Mouse (Mus musculus) neural tube, embryonic 15.5 days (tissue): Measurements from ENCODE around the gene Dock7. TPM values are rescaled to one million over a fixed set of nuclear protein-coding genes. Genes with fewer than 3 reads are reported as not detected.
A peak's percentile ranks its signal among the peaks of the same experiment; 100 is the strongest.
"Not testable (repeated sequence)": the region's sequence is repeated elsewhere in the genome, so short reads cannot be mapped to it uniquely, and the experiment has no call there.

Experiments used
- ATAC-seq: fragments of 200-750 bp; cut with Nextera tagmentation; 2 replicates; pipeline ENCODE4 v1.8.0; 2017; ENCODE audit warnings: mild to moderate bottlenecking, moderate TSS enrichment, moderate library complexity; ENCODE audit not compliant: low FRiP score
- H3K27ac ChIP-seq: fragments of 300-500 bp; sonication (generic); replicated peaks from 2 replicates; pipeline ENCODE4 v1.5.1; 2015; ENCODE audit warnings: mild to moderate bottlenecking, inconsistent platforms
- H3K27me3 ChIP-seq: fragments of 300-500 bp; sonication (generic); replicated peaks from 2 replicates; pipeline ENCODE4 v1.6.1; 2015; ENCODE audit warnings: inconsistent platforms
- H3K36me3 ChIP-seq: fragments of 300-500 bp; sonication (generic); 2 replicates; pipeline ENCODE4 v1.6.1; 2015; ENCODE audit warnings: inconsistent platforms
- H3K4me1 ChIP-seq: fragments of 300-500 bp; sonication (generic); 2 replicates; pipeline ENCODE4 v1.6.1; 2015; ENCODE audit warnings: inconsistent platforms
- H3K4me2 ChIP-seq: fragments of 300-500 bp; sonication (generic); 2 replicates; pipeline ENCODE4 v1.6.1; 2015; ENCODE audit warnings: inconsistent platforms, mild to moderate bottlenecking, moderate library complexity
- H3K4me3 ChIP-seq: fragments of 300-500 bp; sonication (generic); replicated peaks from 2 replicates; pipeline ENCODE4 v1.5.1; 2015; ENCODE audit warnings: mild to moderate bottlenecking, inconsistent platforms
- H3K9ac ChIP-seq: fragments of 300-500 bp; sonication (generic); replicated peaks from 2 replicates; pipeline ENCODE4 v1.6.1; 2015; ENCODE audit warnings: mild to moderate bottlenecking, inconsistent platforms
- H3K9me3 ChIP-seq: fragments of 300-500 bp; sonication (generic); replicated peaks from 2 replicates; pipeline ENCODE4 v1.6.1; 2016; ENCODE audit warnings: inconsistent platforms
- WGBS: fragments of 180-500 bp; shearing (Covaris S2); methylation state at CpG from one replicate; pipeline ENCODE4 v1.1.7; 2015; ENCODE audit warnings: mixed read lengths; 5-methylcytosine and 5-hydroxymethylcytosine counted together
- polyA plus RNA-seq: library from polyadenylated mRNA; unstranded; fragments of >200 nt; fragmentation: Nextera tagmentation; extraction: Ambion mirVana; gene quantifications from 2 replicates; pipeline ENCODE4 v1.2.1, GENCODE M21; 2015

Dock7 gene
- polyA plus RNA-seq, 1 experiment from 2014 or later: 52.3 TPM

- no peak overlapping the region for H3K9ac ChIP-seq
- no peaks in the 10 kb centered on the region for H3K4me1 ChIP-seq
- no peak overlapping the region for H3K4me2 ChIP-seq
- H3K36me3 ChIP-seq: peaks cover 38% of the 10 kb centered on the region
- H3K27me3 ChIP-seq: no peaks in the 10 kb centered on the region
- no peaks in the 10 kb centered on the region for H3K9me3 ChIP-seq
- H3K4me3 ChIP-seq: no peak overlapping the region
- whole genome bisulfite sequencing: 89% methylated on average over 8 of the region's 8 CpGs
- no peak overlapping the region for H3K27ac ChIP-seq
- ATAC-seq: no peak
Measured at GRCm38 (mm10) chr4:98984701-98985100, 136.0 kb downstream of the Dock7 start.

- not testable (repeated sequence) for H3K4me1 ChIP-seq, H3K27ac ChIP-seq, H3K9ac ChIP-seq, H3K9me3 ChIP-seq, H3K4me2 ChIP-seq, ATAC-seq, H3K27me3 ChIP-seq, H3K4me3 ChIP-seq
- 90% methylated on average over 3 of the region's 3 CpGs for WGBS
- H3K36me3 ChIP-seq: peaks cover 39% of the 10 kb centered on the region
Measured at GRCm38 (mm10) chr4:98979976-98980375, 140.7 kb downstream of the Dock7 start.

DNA sequence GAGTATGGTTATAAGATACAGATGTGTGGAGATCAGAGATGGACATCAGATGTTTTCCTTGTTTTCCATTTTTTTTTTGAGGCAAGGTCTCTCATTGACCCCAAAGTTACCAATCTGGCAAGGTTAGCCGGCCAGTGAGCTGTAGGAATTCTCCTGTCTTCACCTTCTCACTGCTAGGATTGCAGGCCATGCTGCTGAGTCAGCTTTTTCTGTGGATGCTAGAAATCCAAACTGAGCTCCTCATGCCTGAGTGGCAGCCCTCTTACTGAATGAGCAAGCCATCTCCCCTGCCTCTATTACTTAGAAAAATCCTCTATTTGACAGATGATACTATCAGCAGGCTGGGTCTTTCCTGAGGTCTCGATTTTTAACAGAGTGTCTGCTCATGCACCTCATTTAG, 142.0 kb downstream of the Dock7 start:
- no peaks in the 10 kb centered on the region for H3K27me3 ChIP-seq
- 94% methylated on average over 2 of the region's 2 CpGs for WGBS
- ATAC-seq: no peak
- H3K36me3 ChIP-seq: peaks cover 38% of the 10 kb centered on the region
- H3K9me3 ChIP-seq: no peaks in the 10 kb centered on the region
- no peak overlapping the region for H3K27ac ChIP-seq
- H3K4me1 ChIP-seq: no peaks in the 10 kb centered on the region
- H3K9ac ChIP-seq: no peak overlapping the region
- no peak overlapping the region for H3K4me3 ChIP-seq
- no peak overlapping the region for H3K4me2 ChIP-seq

DNA sequence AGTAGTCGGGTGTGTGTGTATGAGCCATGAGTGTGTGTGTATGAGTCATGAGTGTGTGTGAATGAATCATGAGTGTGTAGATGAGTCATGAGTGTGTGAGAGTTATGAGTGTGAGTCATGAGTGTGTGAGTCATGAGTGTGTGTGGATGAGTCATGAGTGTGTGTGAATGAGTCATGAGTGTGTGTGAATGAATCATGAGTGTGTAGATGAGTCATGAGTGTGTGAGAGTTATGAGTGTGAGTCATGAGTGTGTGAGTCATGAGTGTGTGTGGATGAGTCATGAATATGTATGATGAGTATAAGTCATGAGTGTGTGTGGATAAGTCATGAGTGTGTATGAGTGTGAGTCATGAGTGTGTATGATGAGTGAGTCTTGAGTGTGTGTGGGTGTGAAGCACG, 142.4 kb downstream of the Dock7 start:
- not testable (repeated sequence) for H3K4me3 ChIP-seq, H3K9ac ChIP-seq, H3K4me1 ChIP-seq, H3K27me3 ChIP-seq, H3K27ac ChIP-seq, H3K4me2 ChIP-seq, H3K9me3 ChIP-seq, ATAC-seq
- peaks cover 36% of the 10 kb centered on the region for H3K36me3 ChIP-seq
- WGBS: 97% methylated on average over 2 of the region's 2 CpGs

- H3K36me3 ChIP-seq: peaks cover 53% of the 10 kb centered on the region
- H3K9me3 ChIP-seq: no peaks in the 10 kb centered on the region
- H3K4me3 ChIP-seq: no peak overlapping the region
- 56% methylated on average over 8 of the region's 8 CpGs for WGBS
- H3K4me1 ChIP-seq: no peaks in the 10 kb centered on the region
- H3K27me3 ChIP-seq: no peaks in the 10 kb centered on the region
- H3K4me2 ChIP-seq: no peak overlapping the region
- no peak overlapping the region for H3K27ac ChIP-seq
- ATAC-seq: no peak
- H3K9ac ChIP-seq: no peak overlapping the region
Measured at GRCm38 (mm10) chr4:98975741-98976140, 145.0 kb downstream of the Dock7 start.

DNA sequence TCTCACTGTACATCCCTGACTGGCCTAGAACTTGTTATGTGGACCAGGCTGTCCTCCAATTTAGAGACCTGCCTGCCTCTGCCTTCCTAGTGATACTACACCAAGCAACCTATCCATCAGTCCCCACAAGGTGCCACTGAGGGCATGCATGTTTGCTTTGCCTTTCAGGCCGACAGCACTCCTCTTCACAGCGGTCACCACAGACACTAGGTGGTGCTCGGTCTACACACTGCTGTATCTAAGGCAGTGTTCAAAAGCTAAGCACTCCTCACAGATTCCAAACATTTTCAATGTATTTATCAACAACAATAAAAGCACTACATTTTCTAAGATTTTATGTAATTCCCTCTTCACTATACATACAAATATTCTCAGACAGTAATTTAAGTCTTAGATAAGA, 150.8 kb downstream of the Dock7 start:
- 95% methylated on average over 3 of the region's 3 CpGs for WGBS
- Histone ChIP-seq H3K4me1 (no peaks in the 10 kb centered on the region), H3K27ac (no peak overlapping the region), H3K36me3 (peaks cover 67% of the 10 kb centered on the region), H3K4me2 (no peak overlapping the region), H3K9ac (no peak overlapping the region), H3K9me3 (no peaks in the 10 kb centered on the region), H3K4me3 (no peak overlapping the region), H3K27me3 (no peaks in the 10 kb centered on the region)
- no peak for ATAC-seq

DNA sequence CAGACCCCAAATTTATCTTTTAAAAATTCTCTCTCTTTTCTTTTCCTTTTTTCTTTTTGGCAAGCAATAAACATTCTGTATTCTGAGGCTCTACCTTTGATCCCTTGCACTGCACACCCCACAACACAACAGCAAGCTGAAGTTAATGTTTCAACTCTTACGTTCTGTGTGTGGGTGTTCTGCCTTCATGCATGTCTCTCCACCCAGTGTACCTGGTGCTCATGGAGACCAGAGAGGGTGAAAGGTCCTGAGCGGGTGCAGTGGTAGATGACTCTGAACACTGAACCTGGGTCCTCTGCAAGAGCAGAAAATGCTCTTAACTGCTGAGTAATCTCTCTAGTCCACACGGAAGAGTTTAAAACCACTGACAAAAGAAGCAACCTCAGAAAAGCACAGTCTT, 160.5 kb downstream of the Dock7 start:
- ATAC-seq: no peak

DNA sequence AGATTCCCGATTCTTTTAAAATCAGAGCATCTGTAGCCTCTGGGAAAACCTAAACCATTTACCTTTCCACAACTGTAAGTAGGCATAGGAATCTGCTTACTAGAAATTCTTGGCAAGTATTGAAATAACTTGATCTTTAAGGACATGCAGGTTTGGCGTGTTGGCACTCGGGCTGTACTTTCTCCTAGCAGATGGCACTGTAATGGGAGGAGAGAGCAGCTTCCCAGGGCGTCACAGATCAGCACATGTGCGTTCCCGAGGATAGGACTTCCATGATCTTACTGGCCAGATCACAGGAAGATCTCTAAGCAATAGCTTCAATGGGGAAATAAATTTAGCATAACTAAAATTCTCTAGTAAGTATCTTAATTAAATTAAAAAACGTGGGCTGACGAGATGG, 164.7 kb downstream of the Dock7 start:
- Histone ChIP-seq H3K9ac (no peak overlapping the region), H3K27ac (no peak overlapping the region), H3K9me3 (no peaks in the 10 kb centered on the region), H3K27me3 (no peaks in the 10 kb centered on the region), H3K4me1 (no peaks in the 10 kb centered on the region), H3K36me3 (peaks cover 53% of the 10 kb centered on the region), H3K4me2 (no peak overlapping the region), H3K4me3 (no peak overlapping the region)
- ATAC-seq: no peak
- WGBS: 94% methylated on average over 8 of the region's 8 CpGs

More for the DNA sequence above, 160.5 kb downstream of the Dock7 start:
- no peak overlapping the region for H3K4me3 ChIP-seq
- no peaks in the 10 kb centered on the region for H3K9me3 ChIP-seq
- no peaks in the 10 kb centered on the region for H3K4me1 ChIP-seq
- peaks cover 59% of the 10 kb centered on the region for H3K36me3 ChIP-seq
- H3K27ac ChIP-seq: no peak overlapping the region
- no peak overlapping the region for H3K9ac ChIP-seq
- H3K4me2 ChIP-seq: no peak overlapping the region
- H3K27me3 ChIP-seq: no peaks in the 10 kb centered on the region
- WGBS: 91% methylated on average over 3 of the region's 3 CpGs

GRCm38 (mm10) chr4:98950563-98950962, 170.2 kb downstream of the Dock7 start:
- no peak overlapping the region for H3K4me3 ChIP-seq
- no peak for ATAC-seq

GRCm38 (mm10) chr4:98938210-98938609, 182.5 kb downstream of the Dock7 start:
- not testable (repeated sequence) for H3K9ac ChIP-seq, H3K27me3 ChIP-seq, H3K4me1 ChIP-seq, H3K4me3 ChIP-seq, H3K27ac ChIP-seq, ATAC-seq, H3K9me3 ChIP-seq, H3K4me2 ChIP-seq
- peaks cover 51% of the 10 kb centered on the region for H3K36me3 ChIP-seq
- 93% methylated on average over 6 of the region's 6 CpGs for WGBS

More at GRCm38 (mm10) chr4:98950563-98950962, 170.2 kb downstream of the Dock7 start:
- H3K27me3 ChIP-seq: no peaks in the 10 kb centered on the region
- H3K4me1 ChIP-seq: no peaks in the 10 kb centered on the region
- peaks cover 27% of the 10 kb centered on the region for H3K36me3 ChIP-seq
- H3K4me2 ChIP-seq: no peak overlapping the region
- no peaks in the 10 kb centered on the region for H3K9me3 ChIP-seq
- H3K9ac ChIP-seq: no peak overlapping the region
- H3K27ac ChIP-seq: no peak overlapping the region

DNA sequence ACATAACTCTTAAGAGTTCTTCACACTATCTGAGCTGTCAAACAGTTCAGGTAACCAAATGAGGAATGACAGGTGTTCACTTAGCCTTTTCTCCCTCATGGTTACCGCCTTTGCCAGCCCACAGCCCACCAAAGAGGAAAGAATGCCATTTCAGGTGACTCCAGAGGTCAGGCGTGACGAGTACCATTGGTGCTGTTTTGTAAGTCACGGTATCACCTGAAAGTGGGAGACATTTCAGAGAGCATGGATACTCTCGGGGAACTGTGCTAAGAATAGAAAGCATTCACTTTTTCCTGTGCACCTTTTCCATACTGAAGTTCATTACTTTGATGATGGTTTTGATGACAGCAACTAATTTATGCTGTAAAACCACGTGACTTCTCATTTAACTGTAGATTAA, 184.7 kb downstream of the Dock7 start:
- ATAC-seq: no peak
- Histone ChIP-seq H3K27ac (no peak overlapping the region), H3K36me3 (peaks cover 44% of the 10 kb centered on the region), H3K9me3 (no peaks in the 10 kb centered on the region), H3K27me3 (no peaks in the 10 kb centered on the region), H3K4me1 (no peaks in the 10 kb centered on the region), H3K4me3 (no peak overlapping the region), H3K4me2 (no peak overlapping the region), H3K9ac (no peak overlapping the region)
- WGBS: 89% methylated on average over 6 of the region's 6 CpGs

DNA sequence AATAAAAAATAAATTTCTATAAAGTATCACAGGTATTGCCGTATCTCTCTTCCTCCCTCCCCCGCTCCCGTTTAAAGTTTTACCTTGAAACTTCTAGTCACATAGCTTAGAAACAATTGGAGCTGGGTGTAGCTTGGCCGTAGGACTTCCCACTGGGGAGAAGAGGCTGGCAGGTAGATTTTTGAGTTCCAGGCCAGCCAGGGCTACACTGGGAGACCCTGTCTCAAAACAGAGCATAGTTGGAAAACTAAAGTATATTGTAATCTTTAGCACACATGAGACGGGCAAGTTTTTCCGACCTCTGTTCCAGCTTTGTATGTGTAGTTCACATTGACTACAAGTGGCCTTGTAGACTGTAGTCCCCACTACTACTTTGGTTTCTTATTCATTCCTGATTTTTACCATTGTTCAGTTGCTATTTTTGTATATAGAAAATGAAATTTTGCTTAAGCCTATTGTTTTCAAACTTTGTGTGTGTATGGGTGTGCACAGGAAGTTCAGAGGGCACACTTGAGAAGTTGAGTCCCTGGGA, 195.4 kb downstream of the Dock7 start:
- peak overlapping the region; percentile 67 for H3K4me2 ChIP-seq
- H3K36me3 ChIP-seq: peaks cover 3% of the 10 kb centered on the region; the same call in 1 of the 2 replicates
- no peak overlapping the region; the same call in 1 of the 2 replicates for H3K9ac ChIP-seq
- ATAC-seq: no peak
- no peaks in the 10 kb centered on the region for H3K27me3 ChIP-seq
- H3K9me3 ChIP-seq: no peaks in the 10 kb centered on the region
- H3K27ac ChIP-seq: no peak overlapping the region
- peak overlapping the region; percentile 17; the same call in 1 of the 2 replicates for H3K4me3 ChIP-seq
- peaks cover 20% of the 10 kb centered on the region for H3K4me1 ChIP-seq
- WGBS: 25% methylated on average over 6 of the region's 6 CpGs

DNA sequence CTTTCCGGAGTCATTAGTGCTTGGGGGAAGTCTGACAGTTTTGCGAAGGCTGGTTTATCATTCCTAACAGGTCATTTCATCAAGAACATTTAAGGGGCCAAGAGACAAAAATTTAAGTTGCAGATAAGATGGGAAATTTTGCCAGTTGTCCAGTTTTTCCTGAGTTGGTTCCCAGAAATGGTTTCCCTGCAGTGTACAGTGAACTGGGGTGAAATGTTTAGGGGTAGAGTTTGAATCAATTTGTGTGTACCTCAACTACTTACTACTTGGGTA, 195.9 kb downstream of the Dock7 start:
- Histone ChIP-seq H3K4me1 (peaks cover 20% of the 10 kb centered on the region), H3K27me3 (no peaks in the 10 kb centered on the region), H3K4me3 (peak overlapping the region; percentile 69), H3K27ac (peak overlapping the region; percentile 7; the same call in 1 of the 2 replicates), H3K9me3 (no peaks in the 10 kb centered on the region), H3K9ac (peak overlapping the region; percentile 91), H3K36me3 (no peaks in the 10 kb centered on the region), H3K4me2 (peak overlapping the region; percentile 67)
- 0% methylated on average over 2 of the region's 2 CpGs for whole genome bisulfite sequencing
- ATAC-seq: no peak
